Mouse (Mus musculus) liver, embryonic 11.5 days (tissue): ENCODE results near the gene Nup210l. TPM values are rescaled to one million over a fixed set of nuclear protein-coding genes. Genes with fewer than 3 reads are reported as not detected.

Experiments
- ATAC-seq: fragments of 200-750 bp; cut with Nextera tagmentation; replicated peaks from 2 replicates; pipeline ENCODE4 v1.8.0; 2017; ENCODE audit warnings: moderate number of reproducible peaks, mild to moderate bottlenecking, moderate TSS enrichment, moderate library complexity; ENCODE audit not compliant: low FRiP score
- DNase-seq: peaks from one replicate; pipeline ENCODE4 v3.0.0-alpha.2; 2017; ENCODE audit warnings: low spot score
- H3K27ac ChIP-seq: fragments of 300-500 bp; sonication (generic); 2 replicates; pipeline ENCODE4 v1.5.1; 2014; ENCODE audit warnings: mild to moderate bottlenecking, low read depth, low read length, control low read depth
- H3K27me3 ChIP-seq: fragments of 300-500 bp; sonication (generic); replicated peaks from 2 replicates; pipeline ENCODE4 v1.6.1; 2014; ENCODE audit warnings: low read length, mixed read lengths; ENCODE audit not compliant: control insufficient read depth, insufficient read depth
- H3K36me3 ChIP-seq: fragments of 300-500 bp; sonication (generic); 2 replicates; pipeline ENCODE4 v1.6.1; 2014; ENCODE audit warnings: mild to moderate bottlenecking, low read length, moderate library complexity, mixed read lengths; ENCODE audit not compliant: control insufficient read depth, insufficient read depth
- H3K4me1 ChIP-seq: fragments of 300-500 bp; sonication (generic); replicated peaks from 2 replicates; pipeline ENCODE4 v1.6.1; 2014; ENCODE audit warnings: low read length, mixed read lengths; ENCODE audit not compliant: control insufficient read depth, insufficient read depth
- H3K4me2 ChIP-seq: fragments of 300-500 bp; sonication (generic); 2 replicates; pipeline ENCODE4 v1.6.1; 2014; ENCODE audit warnings: mild to moderate bottlenecking, control low read depth, moderate library complexity
- H3K4me3 ChIP-seq: fragments of 300-500 bp; sonication (generic); 2 replicates; pipeline ENCODE4 v1.5.1; 2014; ENCODE audit warnings: low read depth, low read length, control low read depth
- H3K9ac ChIP-seq: fragments of 300-500 bp; sonication (generic); 2 replicates; pipeline ENCODE4 v1.6.1; 2014; ENCODE audit warnings: low read depth, low read length, control low read depth
- H3K9me3 ChIP-seq: fragments of 300-500 bp; sonication (generic); 2 replicates; pipeline ENCODE4 v1.6.1; 2016; ENCODE audit warnings: low read length, inconsistent platforms, mixed read lengths; ENCODE audit not compliant: control insufficient read depth
- WGBS: fragments of 180-500 bp; shearing (Covaris S2); extraction: QIAGEN DNeasy Blood & Tissue Kit; methylation state at CpG from one replicate; pipeline ENCODE4 v1.1.7; 2014; 5-methylcytosine and 5-hydroxymethylcytosine counted together
- polyA plus RNA-seq: library from polyadenylated mRNA; unstranded; fragments of >200 nt; fragmentation: Nextera tagmentation; extraction: Ambion mirVana; gene quantifications from 2 replicates; pipeline ENCODE4 v1.2.1, GENCODE M21; 2014

The Nup210l gene
- polyA plus RNA-seq, 1 experiment from 2014 or later = 0.49 TPM

DNA sequence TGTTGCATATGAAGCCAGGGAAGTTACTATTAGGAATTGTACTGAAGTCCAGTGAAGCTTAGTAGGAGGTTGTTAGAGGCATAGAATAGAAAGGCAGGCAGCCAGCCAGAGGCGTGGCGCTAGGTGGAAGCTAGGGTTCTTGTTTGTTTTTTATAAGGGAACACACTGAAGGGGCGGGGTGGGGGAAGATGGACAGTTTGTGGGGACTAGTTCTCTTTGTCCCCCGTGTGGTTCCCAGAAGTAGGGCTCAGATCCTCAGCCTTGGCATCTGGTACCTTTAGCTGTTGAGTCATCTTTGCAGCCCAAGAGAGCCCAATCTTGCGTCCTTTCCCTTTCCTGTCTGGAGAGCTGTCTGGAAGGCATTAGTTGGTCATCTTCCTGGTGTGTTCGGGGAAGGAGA, 18.7 kb upstream of the Nup210l start:
- H3K9me3 ChIP-seq = no peaks in the 10 kb centered on the region
- no peak overlapping the region for H3K9ac ChIP-seq
- H3K27ac ChIP-seq = no peak overlapping the region
- H3K4me1 ChIP-seq = peaks cover 53% of the 10 kb centered on the region
- H3K36me3 ChIP-seq = peaks cover 33% of the 10 kb centered on the region
- no peak overlapping the region for H3K4me3 ChIP-seq
- no peak for DNase-seq
- WGBS = 63% methylated on average over 6 of the region's 6 CpGs
- no peak for ATAC-seq
- H3K4me2 ChIP-seq = no peak overlapping the region
- H3K27me3 ChIP-seq = no peaks in the 10 kb centered on the region

DNA sequence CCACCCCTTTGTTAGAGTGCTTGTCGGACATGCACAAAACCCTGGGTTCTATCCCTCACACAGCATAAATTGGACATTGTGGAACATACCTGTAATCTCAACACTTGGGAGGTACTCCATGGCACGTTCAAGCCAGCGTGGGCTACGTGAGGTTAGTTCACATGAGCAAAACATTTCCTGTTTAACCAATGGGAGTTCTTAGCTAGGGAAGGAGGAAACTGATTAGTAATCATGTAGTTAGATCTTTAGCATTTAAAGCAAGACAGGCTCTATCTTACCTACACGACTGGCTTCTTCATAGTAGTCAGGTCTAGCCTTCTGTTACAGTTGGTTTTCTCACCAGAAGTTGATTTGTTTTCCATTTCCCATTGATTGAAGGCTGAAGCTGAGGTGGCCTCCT, 17.9 kb upstream of the Nup210l start:
- Histone ChIP-seq H3K4me2 (no peak overlapping the region; the same call in 1 of the 2 replicates), H3K4me1 (peaks cover 52% of the 10 kb centered on the region), H3K27ac (no peak overlapping the region), H3K36me3 (peaks cover 41% of the 10 kb centered on the region), H3K4me3 (no peak overlapping the region), H3K9ac (no peak overlapping the region), H3K27me3 (no peaks in the 10 kb centered on the region), H3K9me3 (no peaks in the 10 kb centered on the region)
- ATAC-seq (no peak), DNase-seq (no peak)
- 61% methylated on average over 5 of the region's 5 CpGs for WGBS

DNA sequence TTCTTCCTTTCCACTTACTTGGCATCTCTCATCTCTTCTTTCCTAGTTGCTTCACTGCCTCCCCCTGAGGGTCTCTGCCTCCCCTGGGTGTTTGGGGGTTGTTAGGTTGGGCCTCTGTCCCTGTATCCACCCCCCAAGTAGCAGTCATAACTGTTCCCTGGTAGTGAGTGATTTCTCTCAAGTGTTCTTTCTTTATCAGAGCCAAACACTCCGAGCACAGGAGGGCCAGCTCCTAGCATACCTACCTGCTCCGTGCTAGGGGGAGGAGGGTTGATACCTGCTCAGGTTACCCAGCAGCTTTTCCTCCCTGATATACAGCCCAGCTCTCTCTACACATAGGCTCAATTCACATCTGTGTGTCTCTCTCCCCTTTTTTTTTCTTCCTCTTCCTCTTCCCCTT, 15.3 kb upstream of the Nup210l start:
- WGBS = 90% methylated on average over 2 of the region's 2 CpGs
- Histone ChIP-seq H3K27ac (no peak overlapping the region), H3K9ac (no peak overlapping the region), H3K4me2 (no peak overlapping the region), H3K27me3 (no peaks in the 10 kb centered on the region), H3K4me3 (no peak overlapping the region), H3K36me3 (peaks cover 55% of the 10 kb centered on the region), H3K4me1 (peaks cover 26% of the 10 kb centered on the region), H3K9me3 (no peaks in the 10 kb centered on the region)
- no peak for ATAC-seq
- DNase-seq = no peak

DNA sequence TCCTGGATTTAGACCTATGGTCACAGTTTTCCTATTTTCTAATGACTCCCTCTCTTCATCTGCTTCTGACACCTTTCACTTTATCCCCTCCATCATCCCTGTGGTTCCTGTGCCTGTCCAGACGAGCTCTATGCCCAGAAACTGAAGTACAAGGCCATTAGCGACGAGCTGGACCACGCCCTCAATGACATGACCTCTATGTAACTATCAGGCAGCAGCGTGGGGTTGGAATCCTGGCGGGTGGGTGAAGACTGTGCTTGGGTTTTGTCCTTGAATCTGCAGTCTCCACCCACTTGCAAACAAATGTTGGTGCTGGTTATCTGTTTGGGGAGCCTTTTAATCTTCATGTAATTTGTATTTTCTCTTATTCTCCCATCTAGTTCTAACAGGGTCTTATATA, 13.0 kb upstream of the Nup210l start:
- Histone ChIP-seq H3K27me3 (no peaks in the 10 kb centered on the region), H3K36me3 (peaks cover 60% of the 10 kb centered on the region), H3K4me1 (peaks cover 3% of the 10 kb centered on the region; the same call in 1 of the 2 replicates), H3K4me2 (no peak overlapping the region), H3K4me3 (no peak overlapping the region), H3K9ac (no peak overlapping the region), H3K27ac (no peak overlapping the region), H3K9me3 (no peaks in the 10 kb centered on the region)
- DNase-seq (no peak), ATAC-seq (no peak)
- WGBS = 77% methylated on average over 6 of the region's 6 CpGs

GRCm38 (mm10) chr3:90094453-90094852, 9.5 kb upstream of the Nup210l start:
- Histone ChIP-seq H3K36me3 (peaks cover 49% of the 10 kb centered on the region), H3K4me3 (no peak overlapping the region), H3K9ac (no peak overlapping the region), H3K27me3 (no peaks in the 10 kb centered on the region), H3K4me2 (no peak overlapping the region), H3K9me3 (no peaks in the 10 kb centered on the region), H3K27ac (no peak overlapping the region), H3K4me1 (no peaks in the 10 kb centered on the region; the same call in 1 of the 2 replicates)
- ATAC-seq (no peak), DNase-seq (no peak)
- 79% methylated on average over 3 of the region's 3 CpGs for WGBS

GRCm38 (mm10) chr3:90097928-90098327, 6.0 kb upstream of the Nup210l start:
- Histone ChIP-seq H3K4me2 (no peak overlapping the region), H3K4me3 (no peak overlapping the region), H3K9me3 (no peaks in the 10 kb centered on the region), H3K9ac (no peak overlapping the region), H3K4me1 (no peaks in the 10 kb centered on the region), H3K27ac (no peak overlapping the region), H3K36me3 (peaks cover 30% of the 10 kb centered on the region), H3K27me3 (no peaks in the 10 kb centered on the region)
- ATAC-seq (no peak), DNase-seq (no peak)
- WGBS = 84% methylated on average over 5 of the region's 5 CpGs

DNA sequence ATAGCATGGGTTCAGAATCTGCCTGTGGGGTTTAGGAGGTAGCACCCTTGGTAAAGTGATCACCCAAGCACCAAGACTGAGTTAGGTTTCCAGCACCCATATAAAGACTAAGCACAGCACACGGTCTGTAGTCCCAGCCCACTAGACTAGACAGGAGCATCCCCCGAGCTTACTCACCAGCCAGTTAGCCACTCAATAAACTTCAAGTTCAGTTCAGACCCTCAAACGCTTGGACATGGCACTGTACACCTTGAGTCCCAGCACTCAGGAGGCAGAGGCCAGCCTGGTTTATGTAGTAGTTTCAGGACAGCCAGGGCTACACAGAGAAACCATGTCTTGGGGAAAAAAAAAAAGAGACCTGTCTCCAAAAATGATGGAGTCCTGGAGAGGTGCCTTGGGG, 2.9 kb upstream of the Nup210l start:
- Histone ChIP-seq H3K4me1 (no peaks in the 10 kb centered on the region), H3K27me3 (no peaks in the 10 kb centered on the region), H3K4me3 (no peak overlapping the region), H3K36me3 (peaks cover 24% of the 10 kb centered on the region), H3K9ac (no peak overlapping the region), H3K4me2 (no peak overlapping the region), H3K27ac (no peak overlapping the region), H3K9me3 (no peaks in the 10 kb centered on the region)
- WGBS = 85% methylated on average over 3 of the region's 3 CpGs
- ATAC-seq = no peak
- DNase-seq = no peak

DNA sequence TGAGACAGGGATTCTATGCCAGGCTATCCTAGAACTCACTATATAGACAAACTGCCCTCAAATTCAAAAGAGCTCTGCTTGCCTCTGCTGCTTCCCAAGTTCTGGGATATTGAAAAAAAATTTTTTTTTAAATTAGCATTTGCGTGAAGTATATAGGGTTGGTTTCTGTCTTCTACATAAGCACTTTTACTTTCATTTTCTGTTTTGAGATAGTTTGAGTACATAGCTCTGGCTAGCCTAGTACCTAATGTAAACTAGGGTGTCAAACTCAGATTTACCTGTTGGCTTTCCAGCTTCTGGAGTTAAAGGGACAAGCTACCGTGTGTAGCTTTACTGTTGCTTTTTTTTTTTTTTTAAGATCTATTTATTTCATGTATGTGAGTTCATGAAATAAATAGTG, 2.3 kb upstream of the Nup210l start:
- Histone ChIP-seq H3K27me3 (no peaks in the 10 kb centered on the region), H3K36me3 (peaks cover 20% of the 10 kb centered on the region), H3K4me1 (no peaks in the 10 kb centered on the region), H3K9ac (no peak overlapping the region), H3K9me3 (no peaks in the 10 kb centered on the region), H3K27ac (no peak overlapping the region), H3K4me3 (no peak overlapping the region), H3K4me2 (no peak overlapping the region)
- no peak for DNase-seq
- 89% methylated on average over 2 of the region's 2 CpGs for WGBS
- no peak for ATAC-seq

DNA sequence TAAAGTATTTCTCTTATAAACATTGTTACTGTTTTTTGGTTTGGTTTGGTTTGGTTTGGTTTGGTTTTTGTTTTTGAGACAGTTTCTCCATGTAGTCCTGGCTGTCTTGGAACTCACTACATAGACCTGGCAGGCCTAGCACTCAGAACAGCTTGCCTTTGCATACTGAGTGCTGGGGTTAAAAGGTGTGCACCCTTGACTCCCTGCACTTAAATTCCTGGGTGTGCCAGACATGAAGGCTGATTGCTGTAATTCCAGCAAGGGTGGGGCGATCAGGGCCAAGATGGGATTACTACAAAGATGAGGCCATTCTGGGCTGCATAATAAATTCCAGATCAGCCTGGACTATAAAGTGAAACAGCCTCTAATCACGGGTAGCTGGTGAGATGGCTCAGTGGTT, 1.7 kb upstream of the Nup210l start:
- H3K4me2 ChIP-seq = no peak overlapping the region
- no peak overlapping the region for H3K4me3 ChIP-seq
- peaks cover 20% of the 10 kb centered on the region for H3K36me3 ChIP-seq
- no peaks in the 10 kb centered on the region for H3K4me1 ChIP-seq
- WGBS = 79% methylated on average over 2 of the region's 2 CpGs
- H3K9me3 ChIP-seq = no peaks in the 10 kb centered on the region
- no peak overlapping the region for H3K27ac ChIP-seq
- no peak for ATAC-seq
- H3K9ac ChIP-seq = no peak overlapping the region
- H3K27me3 ChIP-seq = no peaks in the 10 kb centered on the region
- no peak for DNase-seq
